Mouse (Mus musculus): Measurements from ENCODE around the gene Prkab2.

GRCm38 (mm10) chr3:97651604-97652003 lies 6.4 kb upstream of the Prkab2 start:
- TF ChIP-seq GATA1 (IDR thresholded peaks at IDR 0.05; ENCODE audit: borderline replicate concordance, low read length) (no peak), FLI1 (IDR thresholded peaks at IDR 0.05; ENCODE audit: low read length) (no peak)

All from megakaryocyte, embryonic 14.5 days (primary cell).